Mouse (Mus musculus) cerebral cortex, adult 2 months (tissue): ENCODE measurements around the gene Dync1li1.

Source experiments
- WGBS: fragments of 180-500 bp; shearing (Covaris S2); methylation state at CpG from one replicate; pipeline ENCODE4 v1.1.7; 2018; 5-methylcytosine and 5-hydroxymethylcytosine counted together

Gene Dync1li1

GRCm38 (mm10) chr9:114767507-114767906 is 78.9 kb downstream of the Dync1li1 start:
- WGBS: 87% methylated on average over 2 of the region's 2 CpGs

DNA sequence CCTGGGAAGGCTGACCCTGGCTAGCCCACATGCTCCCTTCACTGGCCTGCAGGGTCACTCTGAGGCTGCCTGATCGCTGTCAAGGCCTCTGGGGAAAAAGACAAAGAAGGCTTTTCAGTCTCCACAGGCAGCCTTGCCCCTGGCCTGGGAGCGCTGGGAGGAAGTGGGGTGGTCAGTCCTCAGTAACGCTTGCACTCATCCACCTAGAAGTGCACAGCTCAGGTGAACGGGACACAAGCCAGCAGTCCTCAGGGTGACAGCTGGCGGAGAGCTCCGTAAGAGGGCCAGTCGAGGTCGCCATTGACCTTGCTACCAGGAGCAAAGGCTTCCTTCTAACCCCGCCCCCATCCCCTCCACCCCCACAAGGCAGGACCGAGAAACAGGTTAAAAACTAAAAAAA is 79.5 kb downstream of the Dync1li1 start:
- 79% methylated on average over 10 of the region's 10 CpGs for WGBS

DNA sequence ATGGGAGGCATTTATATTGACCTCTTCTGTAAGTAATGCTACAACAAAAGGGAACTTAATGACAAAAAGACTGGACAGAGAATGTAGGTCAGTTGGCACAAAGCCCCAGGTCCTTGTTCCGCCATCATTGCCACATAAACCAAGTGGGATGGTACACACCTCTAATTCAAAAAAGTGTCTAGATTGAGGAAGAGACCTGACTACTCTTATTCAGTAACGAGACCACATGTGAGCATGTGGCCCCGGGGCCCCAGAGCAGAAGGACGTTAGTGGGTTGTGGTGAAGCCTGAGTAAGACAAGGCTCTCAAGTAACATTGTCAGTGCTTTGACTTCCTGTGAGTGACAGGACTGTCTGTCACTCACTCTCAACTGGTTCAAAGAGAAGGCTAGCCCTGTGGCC is 81.6 kb downstream of the Dync1li1 start:
- 90% methylated on average over 4 of the region's 4 CpGs for WGBS

DNA sequence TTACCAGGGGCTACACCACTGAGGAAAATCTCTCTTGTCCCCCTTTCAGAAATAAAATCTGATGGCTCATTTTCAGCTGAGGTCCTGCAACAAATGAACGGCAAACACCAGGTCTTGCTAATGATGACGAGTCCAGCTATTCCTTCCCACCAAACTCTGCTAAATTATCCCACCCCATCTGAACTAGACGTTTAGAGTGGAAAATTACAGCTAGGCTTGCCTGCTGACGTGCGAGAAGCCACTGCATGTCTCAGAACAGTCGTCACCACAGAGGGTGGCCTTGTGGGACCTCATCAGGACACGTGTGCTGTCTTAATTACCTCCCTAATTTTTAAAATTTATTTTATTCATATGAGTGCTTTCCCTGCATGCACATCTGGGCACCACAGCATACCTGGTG is 83.0 kb downstream of the Dync1li1 start:
- WGBS: 91% methylated on average over 7 of the region's 7 CpGs
